In genomic region chr15:81831136-81831825, GRCm38 (mm10) we compare ENCODE assay signal across 8 mouse cellular contexts. TPM values are rescaled to one million over a fixed set of nuclear protein-coding genes. Genes with fewer than 3 reads are reported as not detected.
A peak's percentile ranks its signal among the peaks of the same experiment; 100 is the strongest.
DNase-seq lines count a peak whose midpoint lies in the region; ATAC-seq and TF ChIP-seq lines count a peak whose summit lies in the region.

No protein-coding gene starts in this region.

- peak; percentile 97 for DNase-seq in MN1 (ENCODE audit: low spot score)
- peak; percentile 91 for DNase-seq in cerebellum, adult 8-10 months
- peak; percentile 93 for DNase-seq in hindbrain, embryonic 10.5 days (ENCODE audit: low spot score)
- DNase-seq in layer of hippocampus, adult 9-10 months (ENCODE audit: low spot score) = peak; percentile 75
- peak; percentile 85 for DNase-seq in ovary, adult 18-20 months (ENCODE audit: low spot score)
- peak; percentile 92 for DNase-seq in thymus, adult 2 months

- peaks cover 15% of the 10 kb centered on the region for H3K36me3 ChIP-seq in hindbrain, embryonic 10.5 days
- peaks cover 10% of the 10 kb centered on the region; the same call in 1 of the 2 replicates for H3K36me3 ChIP-seq in lung, embryonic 15.5 days
- H3K36me3 ChIP-seq in thymus, adult 2 months (ENCODE audit: control insufficient read depth, insufficient read depth, low read length) = no peaks in the 10 kb centered on the region

- peak overlapping the region; percentile 24; the same call in 1 of the 2 replicates for H3K4me3 ChIP-seq in hindbrain, embryonic 10.5 days
- no peak overlapping the region for H3K4me3 ChIP-seq in lung, embryonic 15.5 days
- H3K4me3 ChIP-seq in thymus, adult 2 months (ENCODE audit: control insufficient read depth, insufficient read depth, low read length) = no peak overlapping the region

- peak overlapping the region; percentile 35 for H3K4me2 ChIP-seq in lung, embryonic 15.5 days

- peak; percentile 94 for TF ChIP-seq CTCF in thymus, adult 2 months (IDR thresholded peaks at IDR 0.05; ENCODE audit: borderline replicate concordance, control insufficient read depth, extremely low read depth, insufficient read depth, low read length, poor library complexity)

- ATAC-seq in frontal cortex, adult (ENCODE audit: low TSS enrichment) = peak; percentile 64
- ATAC-seq in lung, embryonic 15.5 days (ENCODE audit: borderline replicate concordance, extremely low read depth, low FRiP score, low TSS enrichment) = peak; percentile 83

- H3K9ac ChIP-seq in lung, embryonic 15.5 days = no peak overlapping the region

- H3K27me3 ChIP-seq in hindbrain, embryonic 10.5 days (ENCODE audit: insufficient read depth, poor library complexity, severe bottlenecking) = peaks cover 19% of the 10 kb centered on the region
- no peaks in the 10 kb centered on the region for H3K27me3 ChIP-seq in lung, embryonic 15.5 days
- H3K27me3 ChIP-seq in thymus, adult 2 months (ENCODE audit: control insufficient read depth, insufficient read depth, low read length) = no peaks in the 10 kb centered on the region

- 17% methylated on average over 24 of the region's 24 CpGs for WGBS in hindbrain, embryonic 10.5 days
- WGBS in lung, embryonic 15.5 days = 11% methylated on average over 24 of the region's 24 CpGs
- 28% methylated on average over 24 of the region's 24 CpGs for WGBS in thymus, adult 2 months

- H3K4me1 ChIP-seq in hindbrain, embryonic 10.5 days (replicated peaks) = peaks cover 30% of the 10 kb centered on the region
- peaks cover 17% of the 10 kb centered on the region for H3K4me1 ChIP-seq in lung, embryonic 15.5 days
- peaks cover 11% of the 10 kb centered on the region for H3K4me1 ChIP-seq in thymus, adult 2 months (replicated peaks; ENCODE audit: control insufficient read depth, insufficient read depth, low read length)

- H3K27ac ChIP-seq in hindbrain, embryonic 10.5 days = peak overlapping the region; percentile 71
- H3K27ac ChIP-seq in lung, embryonic 15.5 days = no peak overlapping the region
- no peak overlapping the region for H3K27ac ChIP-seq in thymus, adult 2 months (ENCODE audit: control insufficient read depth, insufficient read depth, low read length)

- TF ChIP-seq POLR2A in thymus, adult 2 months (IDR thresholded peaks at IDR 0.05; ENCODE audit: control insufficient read depth, extremely low read depth, insufficient read depth, low read length, poor library complexity) = no peak

- H3K9me3 ChIP-seq in hindbrain, embryonic 10.5 days = no peaks in the 10 kb centered on the region
- no peaks in the 10 kb centered on the region for H3K9me3 ChIP-seq in lung, embryonic 15.5 days

RNA-seq across cellular contexts. Expression of gene Tob2, which starts 27.3 kb away (rescaled TPM):
- polyA plus RNA-seq in hindbrain, embryonic 10.5 days (2016; fragmentation: Nextera tagmentation; extraction: Ambion mirVana) = 18.6 and 19.1 TPM in 2 replicates
- polyA plus RNA-seq in lung, embryonic 15.5 days (2015; fragmentation: Nextera tagmentation; extraction: Ambion mirVana) = 27.0 and 29.1 TPM in 2 replicates
- 64.6 and 76.1 TPM in 2 replicates for polyA plus RNA-seq in thymus, adult 2 months (2012; rRNA removed)

RNA-seq across cellular contexts. Expression of gene Tef, which starts 29.1 kb away (rescaled TPM):
- polyA plus RNA-seq in hindbrain, embryonic 10.5 days (2016; fragmentation: Nextera tagmentation; extraction: Ambion mirVana) = 16.4 and 19.4 TPM in 2 replicates
- polyA plus RNA-seq in lung, embryonic 15.5 days (2015; fragmentation: Nextera tagmentation; extraction: Ambion mirVana) = 27.4 and 31.4 TPM in 2 replicates
- 29.3 and 34.6 TPM in 2 replicates for polyA plus RNA-seq in thymus, adult 2 months (2012; rRNA removed)

RNA-seq across cellular contexts. Expression of gene Phf5a, which starts 40.4 kb away (rescaled TPM):
- polyA plus RNA-seq in hindbrain, embryonic 10.5 days (2016; fragmentation: Nextera tagmentation; extraction: Ambion mirVana) = 212 and 249 TPM in 2 replicates
- polyA plus RNA-seq in lung, embryonic 15.5 days (2015; fragmentation: Nextera tagmentation; extraction: Ambion mirVana) = 172 and 183 TPM in 2 replicates
- polyA plus RNA-seq in thymus, adult 2 months (2012; rRNA removed) = 71.7 and 87.9 TPM in 2 replicates

RNA-seq across cellular contexts. Expression of gene Aco2, which starts 40.8 kb away (rescaled TPM):
- 157 and 175 TPM in 2 replicates for polyA plus RNA-seq in hindbrain, embryonic 10.5 days (2016; fragmentation: Nextera tagmentation; extraction: Ambion mirVana)
- 164 and 173 TPM in 2 replicates for polyA plus RNA-seq in lung, embryonic 15.5 days (2015; fragmentation: Nextera tagmentation; extraction: Ambion mirVana)
- polyA plus RNA-seq in thymus, adult 2 months (2012; rRNA removed) = 342 and 377 TPM in 2 replicates
